Mouse (Mus musculus) left cerebral cortex, postnatal 4 days (tissue): ENCODE results near the gene Cdc20. TPM values are rescaled to one million over a fixed set of nuclear protein-coding genes. Genes with fewer than 3 reads are reported as not detected.
A peak's percentile ranks its signal among the peaks of the same experiment; 100 is the strongest.

ENCODE experiments used
- DNase-seq: peaks from one replicate; pipeline ENCODE4 v3.0.0-alpha.2; 2022
- intact Hi-C: fragments of 180-260 bp; cut with DNase I; formaldehyde crosslinking; loops from one replicate; pipeline ENCODE4 v1.15.1; 2025
- total RNA-seq, 2 experiments: library from RNA; stranded (reverse); gene quantifications; 2 replicates each; pipeline ENCODE4 v1.2.3; 2021

Cdc20 gene
- 10 to 100 TPM in 1 of 2 experiments, 1 to 10 TPM in 1; 8.2 to 11.2 TPM for total RNA-seq

GRCm38 (mm10) chr4:118436820-118437603 lies at the start of gene Cdc20:
Gene Cdc20 (minus strand): TSS chr4:118437352.
- intact Hi-C loops = loop anchor here (5.0 kb wide), 1 partner anchor 135 kb away; no protein-coding TSS in a partner anchor
- DNase-seq = peak; percentile 93

GRCm38 (mm10) chr4:118476773-118477530 lies 39.8 kb upstream of the Cdc20 start:
- DNase-seq = no peak
- intact Hi-C loops = no loop called here

DNA sequence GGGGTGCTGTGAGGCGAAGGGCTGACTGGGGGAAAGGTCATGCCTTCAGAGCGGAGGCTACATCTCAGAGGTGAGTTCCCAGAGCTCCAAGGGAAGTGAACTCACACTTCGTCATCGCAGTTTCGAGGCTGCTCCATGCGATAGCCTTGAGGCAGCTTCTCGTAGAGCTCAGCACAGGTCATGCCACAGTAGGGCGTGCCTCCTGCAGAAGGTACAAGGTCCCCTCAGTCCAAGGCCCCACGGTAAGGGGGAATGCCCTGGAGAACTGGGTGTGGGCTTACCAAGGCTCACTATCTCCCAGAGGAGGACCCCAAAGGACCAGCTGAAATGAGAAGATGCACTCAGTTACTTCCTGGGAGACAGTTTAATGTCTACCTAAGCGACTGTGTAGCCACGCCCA lies 35.5 kb upstream of the Cdc20 start:
- no peak for DNase-seq
- intact Hi-C loops = no loop called here

DNA sequence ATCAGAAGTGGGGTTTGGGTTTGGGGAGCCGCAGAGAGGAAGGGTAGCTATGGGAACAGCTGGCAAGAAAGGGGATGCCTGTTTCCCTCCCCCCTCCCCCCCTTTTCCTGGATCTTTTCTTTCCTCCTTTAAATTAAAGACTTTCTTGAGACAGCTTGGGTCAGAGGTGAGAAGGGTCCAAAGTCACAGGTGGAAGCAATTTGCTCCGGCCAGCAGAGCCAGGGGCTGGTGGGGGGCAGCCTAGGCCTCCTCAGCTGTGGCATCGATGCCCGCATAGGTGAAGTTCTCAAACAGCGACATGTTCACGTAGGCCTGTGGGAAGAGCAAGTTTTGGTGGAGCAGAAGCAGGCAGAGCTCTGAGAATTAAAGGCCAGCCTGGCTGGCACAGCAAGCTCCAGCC lies 34.1 kb upstream of the Cdc20 start:
- DNase-seq = no peak
- intact Hi-C loops = no loop called here

DNA sequence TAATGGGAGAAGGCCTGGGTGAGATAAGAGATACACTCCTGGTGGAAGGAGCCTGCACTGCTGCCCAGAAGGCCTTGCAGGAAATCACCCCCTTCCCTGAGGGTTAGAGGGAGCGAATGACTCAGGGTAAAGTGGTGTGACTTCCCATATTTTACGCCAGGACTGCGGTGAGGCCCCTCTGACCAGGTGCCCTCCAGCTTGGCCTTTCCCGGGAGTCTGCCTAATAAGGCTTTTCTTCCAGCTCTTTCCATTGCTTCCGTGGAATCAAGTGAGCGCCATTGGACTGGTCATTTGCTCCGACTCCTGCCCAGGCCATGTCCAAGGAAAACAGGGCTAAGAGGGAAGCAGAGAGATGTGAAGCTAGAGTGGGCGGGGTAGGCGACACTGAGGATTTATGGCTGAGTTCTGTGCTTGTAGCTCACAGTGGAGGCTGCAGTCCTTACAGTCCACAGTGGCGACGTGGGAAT lies 28.6 kb upstream of the Cdc20 start:
- no peak for DNase-seq
- intact Hi-C loops = no loop called here

DNA sequence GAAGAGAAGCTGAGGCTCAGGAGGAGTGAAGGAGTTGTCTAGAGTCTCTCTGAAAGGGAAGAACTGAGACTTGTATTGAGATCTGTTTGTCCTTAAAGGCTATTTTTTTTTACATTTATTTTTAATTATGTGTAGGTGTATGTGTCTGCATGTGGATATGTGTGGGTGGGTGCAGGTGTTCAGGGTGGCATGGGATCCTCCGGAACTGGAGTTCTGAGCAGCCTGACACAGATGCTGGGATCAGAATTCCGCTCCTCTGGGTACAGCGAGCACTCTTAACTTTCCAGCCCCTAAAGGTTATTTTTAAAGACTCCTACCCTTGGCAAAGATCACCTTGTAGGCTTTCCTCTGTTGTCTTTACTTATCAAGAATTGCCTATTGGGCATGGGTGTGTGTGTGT lies 27.8 kb upstream of the Cdc20 start:
- intact Hi-C loops = no loop called here
- DNase-seq = no peak

DNA sequence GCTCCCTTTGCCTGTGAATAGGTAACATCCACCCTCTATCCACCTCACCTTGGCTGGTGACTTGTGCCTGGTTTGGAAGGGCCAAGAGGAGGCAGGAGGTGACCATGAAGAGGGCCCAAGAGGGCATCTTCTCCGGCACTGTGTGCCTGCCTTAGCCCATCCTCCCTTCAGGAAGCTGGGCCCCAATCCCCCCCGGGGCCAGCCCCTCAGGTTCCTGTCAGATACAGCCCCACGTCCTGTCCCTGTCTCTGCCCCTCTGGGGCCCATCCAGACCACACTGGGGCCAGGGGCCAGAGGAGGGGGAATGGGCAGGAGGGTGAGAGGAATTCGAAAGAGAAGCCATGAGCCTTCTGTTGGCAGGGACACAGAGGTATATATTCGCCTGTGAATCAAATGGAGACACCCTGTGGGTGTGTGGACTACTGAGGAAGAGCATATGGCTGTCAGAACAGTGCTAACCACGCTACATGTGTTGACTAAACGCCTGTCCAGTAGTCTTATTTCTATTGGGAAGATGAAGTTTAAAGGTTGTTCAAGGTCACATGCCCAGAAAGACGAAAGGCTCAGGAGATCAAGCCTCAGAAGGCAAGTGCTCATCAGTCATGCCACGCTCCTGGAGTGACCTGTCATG lies 20.3 kb upstream of the Cdc20 start, which contains the start of gene Mpl:
TSS of gene Mpl (minus strand) at position 169 of the 631 bp plus-strand sequence.
- intact Hi-C loops = no loop called here

GRCm38 (mm10) chr4:118446415-118447153 lies 9.4 kb upstream of the Cdc20 start:
- intact Hi-C loops = no loop called here
- no peak for DNase-seq

More for the DNA sequence above, 20.3 kb upstream of the Cdc20 start, which contains the start of gene Mpl:
- DNase-seq = no peak

- intact Hi-C loops = no loop called here
- DNase-seq = no peak
Observed at GRCm38 (mm10) chr4:118445781-118446414, 8.7 kb upstream of the Cdc20 start.

DNA sequence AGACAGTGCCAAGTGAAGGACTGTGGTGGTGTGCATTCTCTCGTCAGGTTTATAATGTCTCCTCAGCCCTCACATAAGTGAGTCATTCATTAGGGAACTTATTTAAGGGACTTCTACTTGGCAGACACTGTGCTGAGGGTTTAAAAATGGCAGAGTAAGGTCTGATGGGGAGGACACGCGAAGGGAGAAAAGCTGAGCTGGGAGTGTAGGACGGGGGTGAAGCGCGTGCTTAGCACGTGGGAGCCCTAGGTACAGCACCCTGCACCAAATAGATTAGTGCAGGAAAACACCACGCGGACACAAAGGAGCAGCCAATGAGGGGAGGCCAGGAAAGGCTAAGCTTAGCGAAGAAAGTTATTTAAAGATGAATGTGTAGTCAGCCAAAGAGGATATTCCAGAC lies 7.9 kb upstream of the Cdc20 start:
- no peak for DNase-seq
- intact Hi-C loops = no loop called here

GRCm38 (mm10) chr4:118437829-118438253 lies 689 bp upstream of the Cdc20 start:
- intact Hi-C loops = loop anchor here (5.0 kb wide), 1 partner anchor 134 kb away; no protein-coding TSS in a partner anchor
- no peak for DNase-seq

DNA sequence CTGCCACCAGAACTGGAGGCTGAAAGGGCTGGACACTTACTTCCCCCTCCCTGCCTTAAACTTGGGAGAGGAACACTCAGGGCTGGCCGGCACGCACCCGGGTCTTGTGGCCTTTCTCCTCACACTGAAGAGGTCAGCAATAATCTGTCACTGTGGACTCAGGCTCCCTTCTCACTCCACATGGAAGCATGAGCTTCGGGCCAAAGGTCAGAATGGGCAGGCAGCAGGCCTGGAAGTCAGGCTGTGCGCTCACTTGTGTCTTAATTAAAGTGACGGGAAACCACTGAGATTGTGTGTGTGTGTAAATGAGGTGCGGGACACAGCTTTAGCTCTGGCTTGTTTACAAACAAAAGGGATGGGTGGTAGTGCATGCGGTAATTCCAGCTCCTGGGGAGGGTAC lies 4.8 kb downstream of the Cdc20 start:
- no peak for DNase-seq
- intact Hi-C loops = no loop called here

- intact Hi-C loops = no loop called here
- DNase-seq = no peak
Observed at GRCm38 (mm10) chr4:118429215-118429895, 7.8 kb downstream of the Cdc20 start.

- intact Hi-C loops = no loop called here
- DNase-seq = no peak
Observed at GRCm38 (mm10) chr4:118428531-118429214, 8.5 kb downstream of the Cdc20 start.

DNA sequence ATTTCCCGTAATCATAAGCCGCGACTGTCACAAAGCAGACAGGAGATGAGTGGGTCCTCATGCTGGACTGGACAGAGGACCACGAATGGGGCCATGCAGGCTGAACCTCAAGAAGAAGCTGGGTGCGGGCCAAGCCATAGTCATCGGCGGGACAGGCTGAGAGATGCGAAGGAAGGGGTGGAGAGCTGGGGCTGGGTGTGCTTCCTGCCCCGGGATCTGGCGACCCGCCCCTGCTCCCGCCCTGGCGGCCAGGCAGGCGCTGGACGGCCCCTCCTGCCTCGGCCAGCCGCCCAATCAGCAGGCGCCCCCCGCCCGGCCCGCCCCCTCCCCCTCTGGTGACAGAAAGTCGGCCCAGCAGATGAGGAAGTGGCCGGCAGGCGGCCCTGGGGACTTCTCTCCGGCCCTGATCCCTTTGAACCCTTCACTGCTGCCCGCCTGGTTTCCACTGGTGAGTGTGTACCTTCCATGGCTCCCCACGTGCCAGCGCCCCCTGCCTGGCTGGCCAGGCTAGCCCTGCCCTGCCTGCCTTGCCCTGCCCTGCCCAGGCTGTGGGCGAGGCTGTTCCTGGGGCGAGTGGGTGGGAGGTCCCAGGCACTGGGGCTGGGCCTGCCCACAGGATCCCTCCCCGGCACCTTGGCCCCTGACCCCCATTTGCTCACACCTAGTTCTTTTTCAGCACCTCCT lies 9.2 kb downstream of the Cdc20 start, which contains the start of gene Elovl1:
TSS of gene Elovl1 (plus strand) at position 326 of the 684 bp plus-strand sequence.
- intact Hi-C loops = no loop called here

DNA sequence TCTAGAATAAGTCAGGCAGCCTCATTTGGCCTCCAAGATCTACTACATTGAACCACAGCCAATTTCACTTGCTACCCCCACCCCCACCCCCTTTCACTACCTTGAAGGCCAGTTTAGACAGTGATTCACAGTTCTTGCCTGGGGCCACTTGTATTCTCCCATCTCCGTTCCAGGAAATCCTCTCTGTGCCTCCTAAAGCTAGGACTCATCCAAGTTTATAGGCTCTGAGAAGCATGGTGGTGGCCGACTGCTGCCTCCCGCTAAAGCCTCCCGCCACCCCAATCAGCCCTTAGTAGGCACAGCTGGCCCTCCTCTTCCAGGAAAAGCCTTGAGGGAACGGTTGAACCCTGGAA lies 9.8 kb downstream of the Cdc20 start:
- intact Hi-C loops = no loop called here
- DNase-seq = no peak

More for the DNA sequence above, 9.2 kb downstream of the Cdc20 start, which contains the start of gene Elovl1:
- peak; percentile 90 for DNase-seq

DNA sequence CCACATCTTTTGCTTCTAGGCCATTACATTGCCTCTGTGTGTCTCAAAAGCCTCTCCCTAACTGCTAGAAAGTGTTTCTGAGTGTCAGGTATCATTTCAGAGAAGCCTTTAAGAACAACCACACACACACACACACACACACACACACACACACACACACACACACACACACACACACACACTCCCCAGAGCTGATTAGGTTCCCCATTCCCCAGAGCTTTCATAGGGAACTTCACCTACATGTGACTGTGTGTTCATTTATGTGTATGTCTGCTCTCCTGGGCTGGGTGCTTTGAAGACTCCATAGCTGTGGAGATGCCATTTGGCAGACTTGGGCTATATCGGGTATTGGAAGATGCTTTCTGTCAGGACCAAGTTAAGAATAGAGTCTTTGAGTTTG lies 11.8 kb downstream of the Cdc20 start:
- intact Hi-C loops = no loop called here
- DNase-seq = no peak

GRCm38 (mm10) chr4:118424541-118425160 lies 12.5 kb downstream of the Cdc20 start:
- no peak for DNase-seq
- intact Hi-C loops = no loop called here
